Comparison of ENCODE assay signal across 8 mouse cellular contexts in genomic region chr2:128278608-128279081, GRCm38 (mm10).
DNase-seq lines count a peak whose midpoint lies in the region; ATAC-seq and TF ChIP-seq lines count a peak whose summit lies in the region.

No protein-coding gene starts in this region.

- H3K9ac ChIP-seq in heart, embryonic 12.5 days: 0 out of 2 replicates have a peak overlapping the region, but pooled peaks have one; percentile 40
- H3K9ac ChIP-seq in liver, postnatal 0 days (replicated peaks): no peak overlapping the region

- no peaks in the 10 kb centered on the region for H3K27me3 ChIP-seq in heart, embryonic 12.5 days (replicated peaks)
- no peaks in the 10 kb centered on the region for H3K27me3 ChIP-seq in liver, postnatal 0 days (ENCODE audit: insufficient read depth, low read length)

- 18% methylated on average over 12 of the region's 12 CpGs for WGBS in heart, embryonic 12.5 days
- 49% methylated on average over 12 of the region's 12 CpGs for WGBS in liver, postnatal 0 days (ENCODE audit: insufficient replicate concordance)

- H3K4me1 ChIP-seq in heart, embryonic 12.5 days (replicated peaks): peaks cover 49% of the 10 kb centered on the region
- H3K4me1 ChIP-seq in liver, postnatal 0 days (ENCODE audit: insufficient read depth): peaks cover 12% of the 10 kb centered on the region

- no peak overlapping the region for H3K4me3 ChIP-seq in heart, embryonic 12.5 days
- H3K4me3 ChIP-seq in liver, postnatal 0 days (ENCODE audit: low read depth, low read length): no peak overlapping the region

- peak; percentile 57 to 83 for DNase-seq in adrenal gland, adult (ENCODE audit: inconsistent age in 2 of 2, low spot score in 1 of 2)
- DNase-seq in adrenal gland, postnatal 4 days (ENCODE audit: low spot score in 2 of 2): no peak
- peak; percentile 56 for DNase-seq in testis, postnatal 10 days (ENCODE audit: low spot score)
- no peak for DNase-seq in testis, postnatal 14 days (ENCODE audit: low spot score)
- peak; percentile 63 to 72 for DNase-seq in kidney, postnatal 4 days
- peak; percentile 58 to 59 for DNase-seq in urinary bladder, postnatal 36 days (ENCODE audit: low spot score in 2 of 2)
- no peak for DNase-seq in liver, postnatal 0 days

- H3K4me2 ChIP-seq in heart, embryonic 12.5 days: peak overlapping the region; percentile 49
- no peak overlapping the region for H3K4me2 ChIP-seq in liver, postnatal 0 days (ENCODE audit: low read depth, low read length)

- no peaks in the 10 kb centered on the region for H3K9me3 ChIP-seq in heart, embryonic 12.5 days (replicated peaks)
- H3K9me3 ChIP-seq in liver, postnatal 0 days (ENCODE audit: low read length): no peaks in the 10 kb centered on the region

- no peaks in the 10 kb centered on the region for H3K36me3 ChIP-seq in heart, embryonic 12.5 days
- H3K36me3 ChIP-seq in liver, postnatal 0 days (replicated peaks; ENCODE audit: insufficient read depth, low read length): no peaks in the 10 kb centered on the region

- TF ChIP-seq CTCF in liver, postnatal 0 days (IDR thresholded peaks at IDR 0.05; ENCODE audit: low read depth): no peak

- no peak for TF ChIP-seq EP300 in liver, postnatal 0 days (IDR thresholded peaks at IDR 0.05; ENCODE audit: low read depth)

- ATAC-seq in heart, embryonic 12.5 days (ENCODE audit: insufficient number of reproducible peaks, low FRiP score): no peak
- no peak for ATAC-seq in liver, postnatal 0 days

- H3K27ac ChIP-seq in heart, embryonic 12.5 days (ENCODE audit: poor library complexity, severe bottlenecking): no peak overlapping the region
- no peak overlapping the region for H3K27ac ChIP-seq in liver, postnatal 0 days (ENCODE audit: low read depth)

Comparison
In these comparisons a context has a peak if more than half of its experiments do, and no peak if none do; other contexts are left out.
1. DNase-seq: peak in adrenal gland, adult (2 of 2), testis, postnatal 10 days (single experiment), kidney, postnatal 4 days (2 of 2) and urinary bladder, postnatal 36 days (2 of 2); none in adrenal gland, postnatal 4 days (0 of 2), testis, postnatal 14 days (single experiment) and liver, postnatal 0 days (single experiment).